Mouse (Mus musculus): ENCODE data around the gene Tas2r139.
"Not testable (repeated sequence)": the region's sequence is repeated elsewhere in the genome, so short reads cannot be mapped to it uniquely, and the experiment has no call there.

Gene Tas2r139

DNA sequence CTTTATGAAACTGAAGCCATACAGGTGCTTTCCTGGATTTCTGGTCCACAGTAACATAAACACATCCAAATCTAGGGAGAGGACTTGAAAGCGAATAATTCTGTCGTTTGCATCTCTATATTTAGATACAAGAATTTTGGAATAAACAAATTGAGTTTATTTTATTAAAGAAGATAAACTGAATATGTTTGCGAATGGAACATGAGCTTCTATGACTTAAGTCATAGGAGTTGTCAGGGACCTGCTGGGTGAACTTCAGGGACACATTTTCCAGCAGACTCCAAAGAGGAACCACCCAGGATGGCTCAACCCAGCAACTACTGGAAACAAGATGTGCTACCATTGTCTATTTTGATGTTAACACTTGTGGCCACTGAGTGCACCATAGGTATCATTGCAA, at the start of gene Tas2r139:
Gene Tas2r139 (plus strand): TSS at position 301 of the 400 bp plus-strand sequence.
- DNase-seq (ENCODE audit: low read depth, low spot score), result no peak

DNA sequence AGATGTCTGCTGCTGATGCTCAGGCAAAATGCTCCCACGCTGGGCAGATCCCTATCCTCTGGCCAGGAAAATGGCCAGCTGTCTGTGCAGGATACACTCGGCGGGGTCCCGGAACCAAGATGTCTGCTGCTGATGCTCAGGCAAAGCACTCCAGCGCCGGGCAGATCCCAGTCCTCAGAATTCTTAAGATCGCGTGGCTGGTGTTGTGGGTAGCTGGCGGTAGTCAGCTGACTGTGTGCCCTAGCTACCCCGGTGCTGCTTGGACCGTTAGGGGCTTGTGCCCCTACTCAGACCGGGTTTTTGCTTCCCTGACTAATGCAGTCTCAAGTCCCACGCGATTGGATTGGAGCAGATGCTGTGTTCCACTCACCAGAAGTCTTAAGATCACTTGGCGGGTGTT, 10.4 kb downstream of the Tas2r139 start:
- DNase-seq (ENCODE audit: low read depth, low spot score), result not testable (repeated sequence)

DNA sequence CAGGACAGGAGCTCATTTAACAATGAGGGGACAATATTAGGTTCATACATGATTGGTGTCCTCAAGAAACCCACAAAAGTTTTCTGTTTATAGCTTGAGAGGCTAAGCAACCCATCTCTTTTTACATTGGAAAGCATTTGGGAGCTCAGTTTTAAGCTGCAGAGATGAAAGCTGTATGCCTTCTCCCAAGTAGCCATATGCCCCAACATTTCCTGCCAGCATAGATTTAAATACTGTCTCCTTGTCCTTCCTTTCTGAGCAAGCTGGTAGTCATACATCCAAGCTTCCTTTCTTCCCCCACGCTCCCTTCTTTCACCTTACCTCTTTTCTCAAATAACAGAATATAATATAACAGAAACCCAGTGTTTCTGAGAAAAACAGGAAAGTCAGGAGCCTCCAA, 41.7 kb downstream of the Tas2r139 start:
- DNase-seq (ENCODE audit: low read depth, low spot score), result no peak

DNA sequence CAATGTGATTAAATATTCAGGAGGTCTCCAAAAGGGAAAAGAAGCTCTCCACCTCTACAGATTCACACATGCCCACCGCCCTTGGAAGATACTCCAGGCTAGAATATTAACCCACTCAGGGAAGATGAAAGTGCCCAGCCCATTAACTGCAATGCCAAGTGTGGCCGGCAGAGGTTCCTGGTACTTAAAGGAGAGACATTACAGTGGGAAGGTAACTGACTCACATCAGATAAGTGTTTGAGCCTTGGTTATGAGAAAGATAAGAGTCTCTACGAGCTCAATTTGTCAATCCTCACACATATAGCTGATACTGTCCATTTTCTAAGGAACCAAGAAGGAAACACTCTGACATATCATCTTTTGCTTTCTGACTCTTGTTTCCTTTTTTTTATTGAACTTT, 45.5 kb downstream of the Tas2r139 start:
- no peak for DNase-seq (ENCODE audit: low read depth, low spot score)
